Comparison of ENCODE assay signal across 11 mouse cellular contexts in the genomic region with DNA sequence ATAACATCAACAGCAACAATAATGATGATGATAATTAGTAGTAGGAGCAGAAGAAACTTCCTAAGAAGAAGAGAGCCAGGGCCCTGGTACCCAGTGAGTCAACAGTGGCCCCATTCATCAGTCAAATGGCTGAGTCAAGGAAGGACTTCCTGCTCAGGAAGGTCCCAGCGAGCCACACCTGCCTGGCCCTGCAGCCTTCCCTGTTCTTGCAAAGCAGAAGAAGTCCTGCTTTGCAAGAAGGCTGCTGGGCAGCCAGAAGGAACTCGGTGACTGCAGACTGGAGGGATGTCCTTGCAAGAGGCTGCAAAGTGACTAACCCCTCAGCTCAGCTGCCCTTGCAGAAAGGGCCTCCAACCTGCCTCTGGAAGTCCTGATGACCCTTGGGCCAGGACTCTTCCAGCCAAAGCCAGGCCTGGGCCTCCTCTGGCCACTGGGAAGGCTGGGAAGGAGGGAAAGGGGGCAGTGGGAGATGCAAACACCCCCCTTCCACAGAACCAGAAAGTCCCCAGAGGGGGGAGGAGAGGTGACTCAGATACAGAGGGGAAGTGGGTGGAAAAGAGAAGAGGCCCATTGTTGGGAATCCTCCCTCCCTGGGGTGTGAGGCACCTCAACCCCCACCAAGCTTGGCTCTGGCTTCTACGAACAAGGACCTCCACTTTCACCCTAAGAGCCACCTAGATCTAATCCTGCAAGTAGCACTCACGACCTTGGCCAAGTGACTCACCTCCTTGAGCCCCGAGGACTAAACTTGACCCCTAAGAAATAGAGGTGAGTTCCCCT. TPM values are rescaled to one million over a fixed set of nuclear protein-coding genes. Genes with fewer than 3 reads are reported as not detected.
DNase-seq lines count a peak whose midpoint lies in the region; ATAC-seq and TF ChIP-seq lines count a peak whose summit lies in the region.
"Had no signal": no experiment of that assay in that cellular context is flagged by ENCODE, and none has a peak within 500 bp of the region (broad histone marks: within the 10 kb centered on the region; RNA-seq: fewer than 3 reads in every experiment).

No protein-coding gene starts in this region.

- no peak overlapping the region for H3K4me2 ChIP-seq in heart, postnatal 0 days (ENCODE audit: low read depth, low read length)
- H3K4me2 ChIP-seq in stomach, postnatal 0 days (replicated peaks; ENCODE audit: low read depth) = no peak overlapping the region

- no peak for ATAC-seq in heart, postnatal 0 days (ENCODE audit: insufficient read depth, low read depth)
- peak; percentile 25; the same call in 1 of the 2 replicates for ATAC-seq in stomach, postnatal 0 days (ENCODE audit: low FRiP score, low TSS enrichment)
- ATAC-seq in granulocyte monocyte progenitor cell, adult 5-6 weeks (replicated peaks; ENCODE audit: poor library complexity, severe bottlenecking) = no peak
- ATAC-seq: forebrain, embryonic 14.5 days; hindbrain, postnatal 0 days had no signal

- H3K36me3 ChIP-seq in heart, postnatal 0 days (replicated peaks; ENCODE audit: control insufficient read depth, insufficient read depth, low read length) = 0 out of 2 replicates have a peak, but pooled peaks cover 6% of the 10 kb centered on the region
- H3K36me3 ChIP-seq in stomach, postnatal 0 days (ENCODE audit: control insufficient read depth, insufficient read depth, low read length) = no peaks in the 10 kb centered on the region

- TF ChIP-seq EP300 in heart, postnatal 0 days (IDR thresholded peaks at IDR 0.05; ENCODE audit: low read depth) = no peak
- no peak for TF ChIP-seq EP300 in stomach, postnatal 0 days (optimal IDR thresholded peaks at IDR 0.05)

- WGBS in heart, postnatal 0 days = 55% methylated on average over 5 of the region's 5 CpGs
- 51% methylated on average over 5 of the region's 5 CpGs for WGBS in stomach, postnatal 0 days

- peak overlapping the region; percentile 8; the same call in 1 of the 2 replicates for H3K27ac ChIP-seq in heart, postnatal 0 days (ENCODE audit: low read depth)
- H3K27ac ChIP-seq in stomach, postnatal 0 days (replicated peaks) = peak overlapping the region; percentile 74
- H3K27ac ChIP-seq: hindbrain, postnatal 0 days had no signal

- H3K4me3 ChIP-seq in heart, postnatal 0 days (ENCODE audit: low read depth, low read length) = no peak overlapping the region
- no peak overlapping the region for H3K4me3 ChIP-seq in stomach, postnatal 0 days (ENCODE audit: low read depth, low read length)

- DNase-seq in adrenal gland, adult 2 months = peak; percentile 62
- DNase-seq in adrenal gland, postnatal 10 days = no peak
- no peak for DNase-seq in heart, postnatal 0 days (ENCODE audit: low spot score)
- DNase-seq in heart, adult 18-20 months = no peak
- DNase-seq in testis, postnatal 10 days (ENCODE audit: low spot score) = peak; percentile 41
- no peak for DNase-seq in testis, postnatal 14 days (ENCODE audit: low spot score)
- DNase-seq in stomach, postnatal 0 days (ENCODE audit: low spot score) = peak; percentile 67
- DNase-seq: B cell, adult 2 months had no signal

- TF ChIP-seq CTCF in heart, postnatal 0 days (IDR thresholded peaks at IDR 0.05; ENCODE audit: low read depth) = no peak
- no peak for TF ChIP-seq CTCF in stomach, postnatal 0 days (IDR thresholded peaks at IDR 0.05; ENCODE audit: low read depth)

- peaks cover 43% of the 10 kb centered on the region for H3K4me1 ChIP-seq in heart, postnatal 0 days (ENCODE audit: control insufficient read depth, insufficient read depth)
- peaks cover 14% of the 10 kb centered on the region for H3K4me1 ChIP-seq in stomach, postnatal 0 days (replicated peaks; ENCODE audit: control insufficient read depth, insufficient read depth)

- H3K27me3 ChIP-seq in heart, postnatal 0 days (ENCODE audit: control insufficient read depth, insufficient read depth, low read length) = no peaks in the 10 kb centered on the region
- H3K27me3 ChIP-seq in stomach, postnatal 0 days (ENCODE audit: control insufficient read depth, insufficient read depth, low read length) = no peaks in the 10 kb centered on the region

- no peak overlapping the region for H3K9ac ChIP-seq in heart, postnatal 0 days (replicated peaks; ENCODE audit: low read depth, low read length)
- peak overlapping the region; percentile 31; the same call in 1 of the 2 replicates for H3K9ac ChIP-seq in stomach, postnatal 0 days (ENCODE audit: low read length)

- H3K9me3 ChIP-seq in heart, postnatal 0 days (replicated peaks; ENCODE audit: control insufficient read depth, low read length) = no peaks in the 10 kb centered on the region
- H3K9me3 ChIP-seq in stomach, postnatal 0 days (ENCODE audit: control insufficient read depth, low read length) = no peaks in the 10 kb centered on the region

RNA-seq across cellular contexts. Expression of a gene that starts 5.1 kb away (rescaled TPM):
- 10 to 100 TPM; 26.9 to 30.7 TPM for total RNA-seq in adrenal gland, adult 2 months (2021)
- 61.4 and 62.8 TPM in 2 replicates for polyA plus RNA-seq in adrenal gland, adult 2 months (2012; rRNA removed)
- 10 to 100 TPM; 28.9 to 29.1 TPM for total RNA-seq in adrenal gland, postnatal 10 days (2021)
- total RNA-seq in heart, postnatal 0 days (2014; rRNA removed; ENCODE audit: low replicate concordance) = 42.7 and 42.9 TPM in 2 replicates
- 54.5 and 56.9 TPM in 2 replicates for polyA plus RNA-seq in heart, postnatal 0 days (2015; fragmentation: Nextera tagmentation; extraction: Ambion mirVana)
- 10 to 100 TPM; 21.7 to 22.8 TPM for total RNA-seq in heart, adult 18-20 months (2021)
- 111 and 121 TPM in 2 replicates for polyA plus RNA-seq in stomach, postnatal 0 days (2015; fragmentation: Nextera tagmentation; extraction: Ambion mirVana)
- 50.2 and 58.8 TPM in 2 replicates for total RNA-seq in granulocyte monocyte progenitor cell, adult 5-6 weeks (2014; fragmentation: Nextera tagmentation)
- 53.7 and 72.7 TPM in 2 replicates for total RNA-seq in granulocyte monocyte progenitor cell, adult 5-6 weeks (2017)

RNA-seq across cellular contexts. Expression of a gene that starts 23.5 kb away (rescaled TPM):
- not detected for total RNA-seq in adrenal gland, adult 2 months (2021)
- not detected in 2 replicates for polyA plus RNA-seq in adrenal gland, adult 2 months (2012; rRNA removed)
- total RNA-seq in adrenal gland, postnatal 10 days (2021) = not detected
- total RNA-seq in heart, postnatal 0 days (2014; rRNA removed; ENCODE audit: low replicate concordance) = not detected in 2 replicates
- polyA plus RNA-seq in heart, postnatal 0 days (2015; fragmentation: Nextera tagmentation; extraction: Ambion mirVana) = not detected in 2 replicates
- not detected for total RNA-seq in heart, adult 18-20 months (2021)
- not detected in 2 replicates for polyA plus RNA-seq in stomach, postnatal 0 days (2015; fragmentation: Nextera tagmentation; extraction: Ambion mirVana)
- not detected in 2 replicates for total RNA-seq in granulocyte monocyte progenitor cell, adult 5-6 weeks (2014; fragmentation: Nextera tagmentation)
- total RNA-seq in granulocyte monocyte progenitor cell, adult 5-6 weeks (2017) = not detected in 2 replicates
- total RNA-seq: hindbrain, postnatal 0 days had no signal
- polyA plus RNA-seq: forebrain, embryonic 14.5 days; hindbrain, postnatal 0 days had no signal

RNA-seq across cellular contexts. Expression of a gene that starts 43.7 kb away (rescaled TPM):
- total RNA-seq in adrenal gland, adult 2 months (2021) = not detected
- polyA plus RNA-seq in adrenal gland, adult 2 months (2012; rRNA removed) = 0.25 and 0.59 TPM in 2 replicates
- not detected for total RNA-seq in adrenal gland, postnatal 10 days (2021)
- total RNA-seq in heart, postnatal 0 days (2014; rRNA removed; ENCODE audit: low replicate concordance) = 2.1 TPM in 1 of 2 replicates, not detected in the other
- 0.20 and 0.21 TPM in 2 replicates for polyA plus RNA-seq in heart, postnatal 0 days (2015; fragmentation: Nextera tagmentation; extraction: Ambion mirVana)
- total RNA-seq in heart, adult 18-20 months (2021) = not detected
- polyA plus RNA-seq in stomach, postnatal 0 days (2015; fragmentation: Nextera tagmentation; extraction: Ambion mirVana) = 18.1 and 22.4 TPM in 2 replicates
- total RNA-seq in granulocyte monocyte progenitor cell, adult 5-6 weeks (2014; fragmentation: Nextera tagmentation) = not detected in 2 replicates
- not detected in 2 replicates for total RNA-seq in granulocyte monocyte progenitor cell, adult 5-6 weeks (2017)
- total RNA-seq: hindbrain, postnatal 0 days had no signal
- polyA plus RNA-seq: forebrain, embryonic 14.5 days had no signal

Comparison
In these comparisons a context has a peak if more than half of its experiments do, and no peak if none do; other contexts are left out.
1. DNase-seq: peak in adrenal gland, adult 2 months (single experiment), testis, postnatal 10 days (single experiment) and stomach, postnatal 0 days (single experiment); none in adrenal gland, postnatal 10 days (single experiment), heart, postnatal 0 days (single experiment), heart, adult 18-20 months (0 of 2) and testis, postnatal 14 days (single experiment).